Mouse (Mus musculus) spleen, postnatal 4 days (tissue): ENCODE data around the gene Nup205.

Experiments
- DNase-seq, 2 experiments: peaks; one replicate each; pipeline ENCODE4 v3.0.0; 2022; ENCODE audit warnings: low spot score in 2 of 2

Nup205 gene

DNA sequence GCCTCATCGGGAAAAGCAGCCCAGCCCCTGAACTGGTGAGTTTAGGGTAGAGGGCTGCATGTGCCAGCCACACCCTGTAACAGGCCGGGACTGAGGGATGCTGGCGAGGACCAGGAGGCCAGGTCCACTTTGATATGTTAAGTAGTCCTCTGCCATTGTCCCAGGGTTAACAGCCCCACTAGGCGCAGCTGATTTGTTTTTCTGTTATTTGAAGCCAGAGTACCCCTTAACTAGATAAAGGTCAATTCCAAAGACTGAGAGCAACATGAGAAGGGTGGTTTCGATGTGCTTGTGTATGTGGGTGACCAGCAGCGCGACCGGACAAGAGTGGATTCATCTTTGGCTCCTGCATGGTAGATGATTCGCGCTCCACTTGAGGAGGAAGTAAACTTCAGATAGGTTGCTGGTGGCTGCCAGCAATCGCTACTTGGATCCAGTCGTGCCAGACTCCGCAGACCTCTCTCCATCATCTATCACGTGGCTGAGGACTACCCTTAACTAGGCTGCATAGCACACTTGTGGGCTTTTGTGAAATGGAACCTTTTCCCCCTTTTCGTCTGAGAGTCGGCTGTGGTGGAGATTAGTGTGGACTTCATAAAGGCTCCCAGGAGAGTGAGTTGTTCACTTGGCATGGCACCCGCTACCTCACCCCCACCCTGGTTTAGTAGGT lies 74.7 kb downstream of the Nup205 start:
- no peak for DNase-seq

DNA sequence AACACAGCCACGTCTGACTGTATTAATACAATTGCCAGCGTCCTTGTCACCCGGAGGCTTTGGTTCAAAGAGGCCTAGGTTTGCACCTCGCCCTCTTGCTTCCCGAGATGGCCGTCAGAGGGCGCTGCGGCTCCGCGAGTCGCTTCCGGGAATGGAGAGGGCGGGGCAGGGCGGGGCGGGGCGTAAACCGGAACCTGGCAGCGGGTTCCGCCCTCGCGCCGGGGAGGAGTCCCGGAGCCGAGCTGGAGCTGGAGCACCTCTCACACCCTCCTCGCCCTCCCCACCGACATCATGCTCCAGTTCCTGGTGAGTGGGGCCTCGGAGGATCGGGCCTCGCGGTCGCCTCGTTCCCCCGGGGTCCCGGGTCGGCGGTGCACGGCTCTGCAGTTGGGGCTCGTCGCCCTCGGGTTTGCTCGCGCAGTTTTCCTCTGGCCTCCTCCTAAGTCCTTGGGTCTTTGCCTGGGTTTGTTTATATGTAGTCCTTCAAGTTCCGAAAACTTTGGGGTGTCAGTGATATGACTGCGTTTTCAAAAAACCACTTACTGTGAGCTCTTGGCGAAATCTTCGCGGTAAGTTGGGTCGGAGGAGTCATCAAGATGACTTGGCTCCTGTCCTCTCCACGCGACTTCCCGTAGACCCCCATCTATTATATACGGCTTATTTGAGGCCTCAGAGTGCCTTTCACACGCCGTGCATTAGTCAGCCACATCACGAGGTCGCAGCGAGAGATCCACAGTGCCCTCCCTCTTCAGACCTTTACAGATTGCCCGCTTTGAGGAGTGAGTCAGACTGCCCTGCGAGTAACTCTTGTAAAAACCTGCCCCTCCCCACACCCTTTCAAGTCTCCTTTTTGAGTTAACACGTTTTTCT lies 75.5 kb downstream of the Nup205 start:
- DNase-seq = peak; percentile 94 to 99

DNA sequence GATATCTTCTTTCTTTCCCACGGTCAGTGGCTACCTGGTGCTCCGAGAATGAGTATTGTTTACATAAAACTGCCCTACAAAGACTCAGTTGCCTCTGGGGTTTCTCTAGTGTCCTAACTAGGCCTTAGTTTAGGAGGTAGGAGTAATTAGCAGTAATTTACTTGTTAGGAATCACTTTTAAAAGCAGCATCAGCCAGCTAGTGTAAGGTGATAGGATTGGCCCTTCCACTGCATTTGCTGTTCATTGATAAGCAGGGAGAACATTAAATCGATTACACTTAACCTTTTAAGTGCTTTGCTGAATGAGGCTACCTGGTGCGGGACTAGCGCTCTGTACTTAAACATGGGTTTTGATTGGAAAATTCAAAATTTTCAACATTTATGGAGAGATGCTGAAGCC lies 76.3 kb downstream of the Nup205 start:
- no peak for DNase-seq

DNA sequence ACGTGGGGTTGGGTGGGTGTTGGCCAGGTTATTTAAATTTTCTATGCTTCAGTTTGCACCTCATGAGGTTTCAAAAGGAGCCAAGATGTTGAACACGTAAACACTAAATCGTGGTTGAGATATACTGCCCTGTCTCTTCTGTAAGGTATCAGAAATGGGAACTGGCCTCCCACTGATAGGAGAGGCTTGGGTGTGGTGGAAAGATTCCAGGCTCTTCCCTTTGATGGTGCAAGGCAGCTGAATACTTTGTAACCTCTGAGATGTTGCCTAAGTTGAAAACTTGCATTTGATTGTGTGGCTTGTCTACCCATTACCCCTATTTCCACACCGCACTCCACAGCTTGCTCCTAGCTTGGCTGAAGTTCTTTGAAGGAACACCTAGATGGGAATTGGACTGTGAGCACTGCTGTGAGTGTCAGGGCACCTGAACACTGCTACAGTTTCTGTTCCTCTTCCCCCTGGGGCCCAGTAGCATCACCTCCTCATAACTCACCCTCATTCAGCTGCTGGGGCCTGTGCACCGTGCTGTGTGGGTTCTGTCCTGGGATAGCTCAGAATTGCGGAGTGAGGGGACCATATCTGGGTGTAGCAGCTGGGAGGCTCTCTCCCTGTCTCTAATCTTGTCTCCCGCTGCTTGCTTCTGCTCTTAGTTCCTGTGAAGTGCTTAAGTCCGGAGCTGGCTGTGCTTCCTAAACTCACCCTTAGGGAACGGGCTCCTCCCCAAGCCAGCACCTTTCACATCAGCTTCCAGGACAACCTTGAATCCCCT lies 77.1 kb downstream of the Nup205 start:
- DNase-seq = peak; percentile 70 to 77

GRCm38 (mm10) chr6:35255017-35255416 lies 77.8 kb downstream of the Nup205 start:
- peak in 1 of 2 experiments; percentile 72 for DNase-seq

- peak; percentile 73 to 76 for DNase-seq
Observed at GRCm38 (mm10) chr6:35256691-35257090, 79.5 kb downstream of the Nup205 start.

GRCm38 (mm10) chr6:35257626-35258190 lies 80.5 kb downstream of the Nup205 start:
- DNase-seq = no peak

DNA sequence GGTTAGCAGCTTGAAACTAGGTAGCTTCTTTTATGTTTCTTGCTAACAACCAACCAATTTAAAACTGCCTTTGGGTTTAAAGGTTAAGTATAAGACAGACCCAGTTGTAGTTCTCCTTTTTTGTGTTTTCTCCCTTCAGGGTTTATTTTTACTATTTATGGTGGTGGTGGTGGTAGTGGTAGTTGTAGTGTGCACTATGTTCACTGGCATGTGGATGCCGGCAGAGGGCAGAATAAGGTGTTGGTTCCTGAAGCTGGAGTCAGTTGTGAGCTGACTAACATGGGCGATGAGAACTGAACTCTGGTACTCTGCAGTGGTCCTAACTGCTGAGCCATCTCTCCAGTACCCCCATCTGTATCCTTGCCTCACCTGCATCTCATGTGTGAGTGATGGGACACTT lies 81.7 kb downstream of the Nup205 start:
- no peak for DNase-seq

- no peak for DNase-seq
Observed at GRCm38 (mm10) chr6:35259526-35259925, 82.3 kb downstream of the Nup205 start.

- DNase-seq = no peak
Observed at GRCm38 (mm10) chr6:35260531-35260930, 83.3 kb downstream of the Nup205 start.

DNA sequence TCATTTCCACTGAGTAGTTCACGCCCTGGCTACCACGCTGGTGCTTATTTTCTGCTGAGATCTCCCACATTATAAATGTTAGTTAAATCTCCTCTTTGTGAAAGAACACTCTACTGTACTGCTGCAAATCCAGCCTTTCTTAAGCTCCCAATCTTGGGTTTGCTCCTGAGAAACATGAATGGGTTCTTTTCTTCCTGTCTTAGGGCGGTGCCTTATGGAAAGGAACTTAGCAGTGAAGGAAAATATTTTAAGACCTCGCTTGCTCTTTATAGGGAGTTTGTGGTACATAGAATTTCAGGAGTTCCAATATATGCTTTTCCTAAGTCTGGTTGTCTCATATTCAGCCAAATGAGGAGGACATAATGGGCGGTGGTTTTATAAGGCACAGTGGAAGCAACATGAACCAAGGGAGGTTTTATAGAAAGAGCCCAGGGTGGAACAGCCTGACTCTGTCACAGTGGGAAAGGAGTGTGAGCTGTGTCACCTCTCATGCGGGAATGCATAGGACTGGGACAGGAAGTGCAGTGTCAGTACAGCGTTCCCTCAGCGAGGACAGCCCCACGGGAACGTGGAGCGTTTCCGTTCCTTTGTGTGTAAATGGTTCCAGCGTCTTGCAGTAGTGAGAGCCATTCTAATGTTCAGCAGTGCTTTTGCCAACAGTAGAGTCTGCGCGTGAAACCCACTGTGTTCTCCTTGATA lies 88.5 kb downstream of the Nup205 start:
- DNase-seq = no peak

GRCm38 (mm10) chr6:35268711-35269110 lies 91.5 kb downstream of the Nup205 start:
- DNase-seq = no peak

DNA sequence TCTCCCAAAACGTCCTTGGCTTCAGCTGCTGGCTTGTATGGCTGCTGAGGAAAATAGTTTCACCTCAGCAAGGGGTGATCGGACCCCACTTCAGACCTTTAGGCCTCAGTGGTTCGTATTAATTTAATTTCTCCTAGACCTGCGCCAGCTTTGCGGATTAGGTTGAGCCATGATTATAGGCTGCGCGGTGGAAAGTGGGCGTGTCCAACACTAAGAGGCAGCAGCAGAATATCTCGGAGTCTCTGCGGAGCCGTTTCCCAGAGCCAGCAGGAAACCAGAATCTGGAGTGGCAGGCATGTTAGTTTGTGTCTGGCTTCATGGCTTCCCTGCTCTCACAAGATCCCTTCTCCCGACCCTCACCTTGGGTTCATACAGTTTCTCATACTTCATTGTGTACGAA lies 92.4 kb downstream of the Nup205 start:
- no peak for DNase-seq

DNA sequence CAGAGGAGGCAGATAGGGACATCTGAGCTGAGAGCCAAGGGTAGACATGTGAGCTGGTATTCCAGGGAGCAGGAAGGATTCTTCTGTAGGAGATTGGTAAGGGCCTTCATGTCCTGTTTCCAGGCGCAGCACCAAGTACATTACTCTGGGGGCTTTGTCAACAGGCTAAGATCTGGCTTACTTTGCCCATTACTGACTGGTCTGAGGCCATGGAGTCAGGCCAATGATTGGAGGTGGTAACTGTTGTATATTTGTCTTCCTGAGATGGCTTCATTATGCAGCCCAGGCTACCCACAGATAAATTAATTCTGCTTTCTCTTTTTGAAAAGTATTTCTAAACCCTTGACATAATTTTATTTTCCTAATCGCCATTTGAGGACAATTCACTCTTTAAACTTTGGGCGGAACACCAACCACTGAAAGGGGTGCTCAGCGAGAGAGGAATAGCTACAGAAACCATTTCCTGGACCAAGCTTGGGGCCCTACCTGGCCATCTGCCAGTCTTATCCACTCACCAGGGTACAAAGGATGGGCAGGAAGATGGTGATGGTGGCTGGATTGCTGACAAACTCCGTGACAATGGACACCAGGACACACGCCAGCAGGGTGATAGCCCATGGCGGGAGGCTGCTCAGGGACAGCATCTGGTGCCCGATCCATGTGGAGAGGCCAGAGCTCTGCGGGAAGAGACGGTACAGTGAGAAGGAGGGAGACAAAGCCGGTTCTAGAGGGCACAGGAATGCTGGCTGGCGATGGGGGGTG lies 94.1 kb downstream of the Nup205 start:
- no peak for DNase-seq

GRCm38 (mm10) chr6:35271868-35272765 lies 94.9 kb downstream of the Nup205 start:
- DNase-seq = no peak

DNA sequence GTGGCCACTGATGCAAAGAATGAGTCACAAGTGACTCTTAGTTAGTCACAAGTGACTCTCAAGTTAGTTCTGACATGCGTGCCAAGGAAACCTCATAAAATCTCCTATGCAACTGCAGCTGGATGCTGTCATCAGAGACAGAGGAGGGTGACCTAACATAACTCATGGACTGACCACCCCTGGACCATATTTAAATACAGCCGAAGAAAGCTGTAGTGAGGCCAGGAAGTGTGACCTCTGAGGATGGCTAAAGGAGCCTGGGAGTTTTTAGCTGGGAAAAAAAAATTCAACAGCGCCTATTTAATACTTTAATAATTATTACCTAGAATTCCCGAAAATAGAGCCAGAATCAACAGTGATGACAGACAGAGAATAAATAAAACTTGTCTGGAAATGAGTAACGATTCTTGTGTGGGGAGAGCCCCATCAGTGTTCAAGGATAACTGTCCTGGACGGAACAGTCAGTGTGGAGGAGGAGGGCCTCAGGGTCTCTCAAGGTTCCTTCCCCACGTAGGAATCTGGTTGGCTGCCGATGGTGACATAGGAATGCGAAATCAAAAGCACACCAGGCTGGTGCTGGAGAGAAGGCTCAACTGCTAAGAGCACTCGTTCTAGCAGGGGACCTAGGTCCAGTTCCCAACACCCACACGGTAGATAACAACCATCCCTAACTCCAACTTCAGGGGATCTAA lies 96.3 kb downstream of the Nup205 start:
- no peak for DNase-seq

- DNase-seq = no peak
Observed at GRCm38 (mm10) chr6:35277903-35278587, 100.8 kb downstream of the Nup205 start.

- DNase-seq = no peak
Observed at GRCm38 (mm10) chr6:35279306-35279705, 102.1 kb downstream of the Nup205 start.
